Mouse (Mus musculus) cerebellum, postnatal 25 days (tissue): ENCODE results near the gene Hectd4.

Source experiments
- DNase-seq, 2 experiments: peaks; one replicate each; pipeline ENCODE4 v3.0.0; 2021; ENCODE audit warnings: mixed read lengths in 2 of 2

Gene Hectd4

DNA sequence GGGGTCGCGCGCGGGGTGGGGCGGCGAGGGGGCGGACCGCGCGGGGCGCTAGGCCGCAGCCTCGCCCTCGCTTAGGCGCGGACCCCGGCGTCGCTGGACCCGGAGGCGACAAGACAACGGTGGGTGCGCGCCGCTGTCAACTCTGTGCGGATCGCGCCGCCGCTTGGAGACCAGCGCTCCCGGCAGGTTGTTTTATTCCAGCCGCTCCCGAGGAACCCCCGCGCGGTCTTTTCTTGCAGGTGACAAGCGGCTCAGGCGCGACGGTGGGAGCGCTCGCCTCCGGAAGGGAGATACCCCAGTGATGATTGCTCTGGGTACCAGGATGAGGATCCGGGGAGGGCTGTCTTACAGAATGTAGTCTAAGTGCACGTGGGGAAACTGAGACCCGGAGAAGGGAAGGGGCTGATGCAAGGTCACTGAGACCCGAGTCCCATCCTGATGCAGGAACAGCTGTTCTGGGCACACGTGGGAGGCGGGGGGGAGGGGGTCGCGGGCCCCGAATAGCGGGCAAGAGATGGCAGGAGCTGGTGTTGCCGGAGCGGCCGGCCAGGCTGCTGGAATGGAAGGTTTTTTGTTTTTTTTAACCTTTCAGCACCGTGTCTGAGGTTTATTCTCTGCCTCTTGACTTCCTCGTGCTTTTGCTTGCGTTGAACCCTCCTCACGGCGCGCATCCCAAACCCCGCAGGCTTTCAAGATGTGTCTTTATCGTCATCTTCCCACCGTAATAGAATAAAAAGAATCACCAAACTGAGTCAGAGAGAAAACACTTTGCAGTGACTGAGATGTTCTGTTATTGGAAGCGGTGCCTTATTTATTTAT lies 178.3 kb downstream of the Hectd4 start:
- DNase-seq, result peak in 1 of 2 experiments; percentile 42

DNA sequence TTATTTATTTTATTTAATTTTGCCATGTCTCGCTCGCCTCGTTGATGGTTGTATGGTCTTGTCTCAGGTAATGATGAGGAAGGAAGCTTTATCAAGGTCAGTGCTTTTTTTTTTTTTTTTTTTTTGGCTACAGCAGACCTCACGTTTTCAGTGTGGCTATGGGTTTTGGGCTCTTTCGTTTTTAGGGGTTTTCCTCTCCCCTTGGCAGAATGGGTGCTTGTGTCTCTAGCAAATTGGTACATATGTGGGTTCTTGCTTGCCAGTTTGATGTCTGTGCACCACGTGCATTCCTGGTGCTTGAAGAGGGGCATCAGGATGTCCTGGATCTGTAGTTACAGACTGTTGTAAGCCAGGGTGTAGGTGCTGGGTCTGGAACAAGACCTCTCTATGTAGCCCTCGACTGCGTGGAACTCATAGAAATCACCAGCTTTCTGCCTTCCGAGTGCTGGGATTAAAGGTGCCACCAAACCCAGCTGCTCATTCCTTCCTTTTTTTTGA lies 179.0 kb downstream of the Hectd4 start:
- DNase-seq, result no peak

DNA sequence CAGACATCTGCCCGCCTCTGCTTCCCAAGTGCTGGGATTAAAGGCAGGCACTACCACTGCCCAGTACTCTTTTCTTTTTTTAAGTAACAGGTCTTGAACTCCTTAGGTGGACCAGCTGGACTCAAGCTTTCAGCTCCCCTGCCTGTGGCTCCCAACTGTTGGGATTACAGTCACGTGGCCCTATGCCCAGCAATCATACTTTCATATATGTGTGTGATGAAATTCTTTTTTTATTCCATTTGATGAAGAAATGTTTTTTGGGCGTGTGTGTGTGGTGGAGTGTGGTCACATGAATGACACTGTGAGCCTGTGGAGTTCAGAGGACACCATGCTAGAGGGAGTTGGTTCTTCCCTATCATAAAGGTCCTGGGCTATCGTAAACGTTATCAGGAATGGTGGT lies 179.5 kb downstream of the Hectd4 start:
- no peak for DNase-seq

DNA sequence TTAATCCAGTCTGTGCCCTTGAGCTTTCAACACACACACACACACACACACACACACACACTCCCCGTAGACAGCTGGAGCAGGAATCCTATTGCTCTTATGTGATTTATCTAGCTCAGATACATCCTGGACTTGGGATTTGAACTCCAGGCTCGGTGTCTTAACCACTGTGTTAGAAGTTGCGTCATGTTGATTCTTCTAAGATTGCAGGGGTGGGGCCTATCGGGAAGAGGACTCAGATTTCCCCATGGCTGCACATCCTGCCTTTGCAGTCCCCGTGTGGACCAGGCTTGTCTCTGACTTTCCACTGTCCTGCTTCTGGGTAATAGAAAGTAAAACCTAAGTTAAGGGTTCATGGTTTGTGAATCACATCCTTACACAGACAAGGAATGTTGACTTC lies 180.0 kb downstream of the Hectd4 start:
- no peak for DNase-seq

DNA sequence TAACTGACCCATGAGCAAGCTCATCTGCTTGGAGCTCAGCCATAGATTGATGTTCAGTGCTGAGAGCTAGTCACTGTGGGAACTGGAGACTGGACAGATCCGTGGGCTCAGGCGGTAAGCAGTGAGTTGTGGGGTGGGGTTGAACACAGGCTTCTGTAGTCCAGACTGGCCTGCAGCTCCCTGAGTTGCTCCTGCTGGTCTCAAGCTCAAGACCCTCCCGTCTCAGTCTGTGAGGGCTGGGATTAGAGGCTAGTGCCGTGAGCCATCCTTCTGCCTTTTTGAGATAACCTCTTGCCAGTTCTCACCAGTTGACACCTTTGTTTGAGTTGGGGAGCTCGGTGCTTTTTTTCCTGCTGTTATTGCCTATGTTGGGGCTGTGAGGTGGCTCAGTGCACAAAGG lies 180.8 kb downstream of the Hectd4 start:
- DNase-seq, result no peak

DNA sequence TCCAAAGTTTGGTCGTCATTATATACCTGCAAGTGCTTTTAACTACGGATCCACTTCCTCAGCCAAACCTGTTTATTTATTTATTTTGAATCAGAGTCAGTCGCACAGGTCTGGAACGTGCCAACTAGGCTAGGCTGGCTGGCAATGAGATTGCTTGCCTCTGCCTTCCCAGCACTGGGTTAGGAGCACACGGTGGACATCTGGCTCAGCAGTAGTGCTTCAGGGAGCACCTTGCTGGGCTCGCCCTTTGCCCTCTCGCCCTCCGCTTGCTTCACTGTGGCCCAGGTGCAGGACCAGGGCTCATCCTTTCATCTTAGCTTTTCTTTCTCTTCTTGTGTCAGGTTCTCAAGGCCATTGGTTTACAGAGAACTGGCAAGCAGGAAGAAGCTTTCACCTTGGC lies 187.8 kb downstream of the Hectd4 start:
- DNase-seq, result no peak

DNA sequence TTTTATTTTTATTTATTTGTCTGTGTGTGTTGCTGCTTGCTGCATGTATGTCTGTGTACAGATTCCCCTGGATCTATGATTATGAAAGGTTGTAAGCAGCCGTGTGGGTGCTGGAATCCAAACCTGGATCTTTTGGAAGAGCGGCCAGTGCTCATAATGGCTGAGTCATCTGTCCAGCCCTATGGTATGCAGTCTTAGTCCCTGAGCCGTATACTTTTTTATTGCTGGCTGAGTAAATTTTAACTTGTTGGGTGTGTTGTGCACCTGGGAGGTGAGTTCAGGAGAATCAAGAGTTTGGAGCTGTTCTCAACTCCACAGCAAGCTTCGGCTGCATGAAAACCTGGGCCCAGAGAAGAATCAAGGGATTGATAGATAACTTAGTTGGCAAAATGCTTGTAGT lies 191.0 kb downstream of the Hectd4 start:
- DNase-seq, result no peak
